Mouse (Mus musculus) induced T-regulatory cell, adult 2 months (primary cell): Measurements from ENCODE around the gene Als2.
A peak's percentile ranks its signal among the peaks of the same experiment; 100 is the strongest.

Experiments used
- DNase-seq: peaks from one replicate; pipeline ENCODE4 v3.0.0-alpha.2; 2012; ENCODE audit warnings: low read depth

Als2 gene

GRCm38 (mm10) chr1:59236856-59237441, at the start of gene Als2:
Als2 (minus strand) TSS chr1:59237231.
- DNase-seq = peak; percentile 98

- peak; percentile 45 for DNase-seq
Observed at GRCm38 (mm10) chr1:59286316-59286850, 49.4 kb upstream of the Als2 start.

GRCm38 (mm10) chr1:59285880-59286279, 48.8 kb upstream of the Als2 start:
- peak; percentile 2 for DNase-seq

GRCm38 (mm10) chr1:59272189-59272588, 35.2 kb upstream of the Als2 start:
- DNase-seq = no peak

GRCm38 (mm10) chr1:59269951-59270689, 33.1 kb upstream of the Als2 start:
- no peak for DNase-seq

- no peak for DNase-seq
Observed at GRCm38 (mm10) chr1:59269466-59269865, 32.4 kb upstream of the Als2 start.

- DNase-seq = no peak
Observed at GRCm38 (mm10) chr1:59268931-59269330, 31.9 kb upstream of the Als2 start.

GRCm38 (mm10) chr1:59257736-59258135, 20.7 kb upstream of the Als2 start:
- no peak for DNase-seq

- DNase-seq = no peak
Observed at GRCm38 (mm10) chr1:59256751-59257231, 19.8 kb upstream of the Als2 start, which contains the start of gene Cdk15. Cdk15 (plus strand) TSS chr1:59256906.

GRCm38 (mm10) chr1:59253301-59253909, 16.4 kb upstream of the Als2 start:
- DNase-seq = no peak

- DNase-seq = no peak
Observed at GRCm38 (mm10) chr1:59252762-59253161, 15.7 kb upstream of the Als2 start.

- DNase-seq = peak; percentile 30
Observed at GRCm38 (mm10) chr1:59247602-59248001, 10.6 kb upstream of the Als2 start.

GRCm38 (mm10) chr1:59243770-59244169, 6.7 kb upstream of the Als2 start:
- DNase-seq = no peak

GRCm38 (mm10) chr1:59237614-59238211, 682 bp upstream of the Als2 start:
- DNase-seq = peak; percentile 88

GRCm38 (mm10) chr1:59229187-59229586, 7.8 kb downstream of the Als2 start:
- no peak for DNase-seq

- DNase-seq = no peak
Observed at GRCm38 (mm10) chr1:59228552-59228951, 8.5 kb downstream of the Als2 start.

GRCm38 (mm10) chr1:59222101-59222825, 14.8 kb downstream of the Als2 start:
- DNase-seq = no peak

- no peak for DNase-seq
Observed at GRCm38 (mm10) chr1:59221591-59221990, 15.4 kb downstream of the Als2 start.

GRCm38 (mm10) chr1:59220371-59220770, 16.7 kb downstream of the Als2 start:
- no peak for DNase-seq

GRCm38 (mm10) chr1:59215446-59215845, 21.6 kb downstream of the Als2 start:
- no peak for DNase-seq

GRCm38 (mm10) chr1:59212951-59213350, 24.1 kb downstream of the Als2 start:
- no peak for DNase-seq
